Mouse (Mus musculus): ENCODE data around the gene Adcy9. TPM values are rescaled to one million over a fixed set of nuclear protein-coding genes. Genes with fewer than 3 reads are reported as not detected.

The Adcy9 gene
- total and polyA plus RNA-seq, 3 experiments, result 3.0 to 4.3 TPM; not detected in 1

DNA sequence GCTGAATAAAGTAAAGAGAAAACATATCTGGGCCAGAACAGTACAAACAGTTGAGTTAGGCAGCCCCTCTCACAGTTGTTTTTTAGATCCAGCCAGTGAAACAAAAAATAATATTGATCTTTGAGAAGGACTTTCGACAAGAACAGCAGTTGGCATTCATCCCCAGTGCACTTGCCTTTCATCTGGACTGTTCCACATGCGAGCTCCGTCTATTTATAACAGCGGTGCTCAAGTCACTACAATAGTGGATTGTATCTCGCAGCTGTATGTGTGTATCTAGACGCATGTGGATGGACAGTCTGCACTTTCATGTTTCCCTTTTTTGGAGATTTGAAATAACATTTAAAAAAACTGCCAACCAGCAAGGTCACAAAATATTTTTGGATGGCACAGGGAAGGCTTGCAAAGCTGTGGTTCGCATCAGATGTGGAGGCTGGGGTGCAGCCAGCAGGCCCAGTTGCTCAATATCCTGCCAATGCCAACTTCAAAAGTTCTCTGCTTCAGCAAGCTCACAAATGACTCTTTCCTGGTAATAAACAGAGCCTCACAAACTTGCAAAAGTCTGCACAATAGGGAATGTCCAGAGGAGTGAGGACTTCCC, 45.4 kb downstream of the Adcy9 start:
- Histone ChIP-seq H3K27ac (ENCODE audit: control insufficient read depth, low read depth, low read length) (no peak overlapping the region), H3K79me2 (ENCODE audit: control insufficient read depth, insufficient read depth, low read length, poor library complexity) (0 out of 2 replicates have a peak, but pooled peaks cover 2% of the 10 kb centered on the region), H3K9me3 (replicated peaks; ENCODE audit: insufficient read depth, low read length) (no peaks in the 10 kb centered on the region), H3K27me3 (ENCODE audit: control insufficient read depth in 1 of 2, insufficient read depth in 2 of 2, low read length in 2 of 2) (no peaks in the 10 kb centered on the region), H3K4me1 (ENCODE audit: control insufficient read depth in 1 of 2, insufficient read depth in 2 of 2, low read length in 2 of 2) (peaks cover 12 to 17% of the 10 kb centered on the region in 2 experiments), H3K36me3 (ENCODE audit: control insufficient read depth in 1 of 2, insufficient read depth in 2 of 2, low read length in 2 of 2) (peaks cover 0 to 20% of the 10 kb centered on the region in 2 experiments; a peak in 3 of 4 replicates), H3K9ac (ENCODE audit: control insufficient read depth, low read depth, low read length, poor library complexity, severe bottlenecking) (no peak overlapping the region), H3K4me3 (ENCODE audit: control insufficient read depth in 1 of 2, insufficient read depth in 1 of 2, low read depth in 2 of 2, low read length in 2 of 2) (no peak overlapping the region)
- DNase-seq (ENCODE audit: low read depth, low spot score), result no peak
- TF ChIP-seq MYC (IDR thresholded peaks at IDR 0.05; ENCODE audit: low read depth, low read length) (no peak), NRF1 (IDR thresholded peaks at IDR 0.05; ENCODE audit: insufficient read depth, low read depth, low read length, poor library complexity, severe bottlenecking) (no peak), EP300 (IDR thresholded peaks at IDR 0.05; ENCODE audit: low read depth in 1 of 2, low read length in 2 of 2) (no peak), MAFK (IDR thresholded peaks at IDR 0.05; ENCODE audit: borderline replicate concordance, low read depth, low read length) (no peak), MAX (IDR thresholded peaks at IDR 0.05; ENCODE audit: low read length) (no peak), CTCF (IDR thresholded peaks at IDR 0.05 in 2 of 3, conservative IDR thresholded peaks at IDR 0.05 in 1 of 3; ENCODE audit: control insufficient read depth in 1 of 3, insufficient read depth in 1 of 3, low read depth in 2 of 3, low read length in 3 of 3, poor library complexity in 1 of 3, severe bottlenecking in 1 of 3) (no peak), CHD1 (IDR thresholded peaks at IDR 0.05; ENCODE audit: low read depth, low read length) (no peak), ELF1 (IDR thresholded peaks at IDR 0.05; ENCODE audit: low read depth, low read length) (no peak), CHD2 (IDR thresholded peaks at IDR 0.05; ENCODE audit: low read length) (no peak), GATA1 (IDR thresholded peaks at IDR 0.05; ENCODE audit: low read depth, low read length) (no peak), USF2 (IDR thresholded peaks at IDR 0.05; ENCODE audit: borderline replicate concordance in 1 of 2, insufficient read depth in 1 of 2, low read depth in 1 of 2, low read length in 2 of 2) (no peak), SIN3A (IDR thresholded peaks at IDR 0.05; ENCODE audit: low read length) (no peak), ZKSCAN1 (IDR thresholded peaks at IDR 0.05; ENCODE audit: low read depth, low read length) (no peak), RAD21 (IDR thresholded peaks at IDR 0.05; ENCODE audit: low read depth, low read length) (no peak), POLR2AphosphoS2 (IDR thresholded peaks at IDR 0.05; ENCODE audit: low read length) (no peak), POLR2AphosphoS5 (IDR thresholded peaks at IDR 0.05; ENCODE audit: borderline replicate concordance, low read depth, low read length) (no peak)

DNA sequence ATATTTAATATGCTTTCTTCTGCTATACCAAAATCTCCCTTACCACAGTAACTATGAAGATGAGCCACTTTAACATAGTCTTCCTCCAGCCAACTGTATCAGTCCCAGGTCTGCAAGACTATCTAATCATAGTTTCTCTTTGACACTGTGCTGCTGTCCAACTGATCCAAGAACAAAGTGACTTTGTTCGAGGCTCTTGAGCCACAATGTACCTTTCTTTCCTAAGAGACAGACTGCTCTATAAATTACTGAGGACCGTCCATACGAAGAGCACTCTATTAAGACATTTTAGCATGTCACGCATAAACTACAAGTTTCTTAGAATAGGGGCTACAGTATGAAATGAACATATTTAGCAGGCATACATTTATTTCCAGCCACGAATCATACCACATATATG, 46.0 kb downstream of the Adcy9 start:
- Histone ChIP-seq H3K4me1 (ENCODE audit: control insufficient read depth in 1 of 2, insufficient read depth in 2 of 2, low read length in 2 of 2) (peaks cover 12 to 17% of the 10 kb centered on the region in 2 experiments), H3K27ac (ENCODE audit: control insufficient read depth, low read depth, low read length) (no peak overlapping the region), H3K9me3 (replicated peaks; ENCODE audit: insufficient read depth, low read length) (no peaks in the 10 kb centered on the region), H3K36me3 (ENCODE audit: control insufficient read depth in 1 of 2, insufficient read depth in 2 of 2, low read length in 2 of 2) (peaks cover 0 to 19% of the 10 kb centered on the region in 2 experiments; a peak in 3 of 4 replicates), H3K9ac (ENCODE audit: control insufficient read depth, low read depth, low read length, poor library complexity, severe bottlenecking) (no peak overlapping the region), H3K27me3 (ENCODE audit: control insufficient read depth in 1 of 2, insufficient read depth in 2 of 2, low read length in 2 of 2) (no peaks in the 10 kb centered on the region), H3K79me2 (ENCODE audit: control insufficient read depth, insufficient read depth, low read length, poor library complexity) (0 out of 2 replicates have a peak, but pooled peaks cover 2% of the 10 kb centered on the region), H3K4me3 (ENCODE audit: control insufficient read depth in 1 of 2, insufficient read depth in 1 of 2, low read depth in 2 of 2, low read length in 2 of 2) (no peak overlapping the region)
- TF ChIP-seq GATA1 (IDR thresholded peaks at IDR 0.05; ENCODE audit: low read depth, low read length), result no peak
- TF ChIP-seq KAT2A (conservative IDR thresholded peaks at IDR 0.05; ENCODE audit: low read depth, low read length), result no peak
- no peak for TF ChIP-seq TBP (IDR thresholded peaks at IDR 0.05; ENCODE audit: low read depth, low read length)
- TF ChIP-seq MYB (IDR thresholded peaks at IDR 0.05; ENCODE audit: low read depth, low read length), result no peak
- TF ChIP-seq ZMIZ1 (IDR thresholded peaks at IDR 0.05; ENCODE audit: low read depth, low read length), result no peak
- TF ChIP-seq MAX (IDR thresholded peaks at IDR 0.05; ENCODE audit: low read length), result no peak
- TF ChIP-seq E2F4 (IDR thresholded peaks at IDR 0.05; ENCODE audit: borderline replicate concordance, low read depth, low read length), result no peak
- TF ChIP-seq UBTF (IDR thresholded peaks at IDR 0.05; ENCODE audit: borderline replicate concordance, insufficient read depth, low read depth, low read length), result no peak
- no peak for TF ChIP-seq GABPA (IDR thresholded peaks at IDR 0.05; ENCODE audit: low read depth, low read length)
- no peak for TF ChIP-seq TAL1 (IDR thresholded peaks at IDR 0.05; ENCODE audit: low read length)
- TF ChIP-seq MAZ (IDR thresholded peaks at IDR 0.05; ENCODE audit: low read depth, low read length), result no peak
- no peak for TF ChIP-seq ZNF384 (IDR thresholded peaks at IDR 0.05; ENCODE audit: low read depth, low read length)
- TF ChIP-seq CTCF (IDR thresholded peaks at IDR 0.05 in 2 of 3, conservative IDR thresholded peaks at IDR 0.05 in 1 of 3; ENCODE audit: control insufficient read depth in 1 of 3, insufficient read depth in 1 of 3, low read depth in 2 of 3, low read length in 3 of 3, poor library complexity in 1 of 3, severe bottlenecking in 1 of 3), result no peak
- no peak for TF ChIP-seq SMC3 (IDR thresholded peaks at IDR 0.05; ENCODE audit: low read depth, low read length)
- TF ChIP-seq NELFE (IDR thresholded peaks at IDR 0.05; ENCODE audit: low read depth, low read length), result no peak
- DNase-seq (ENCODE audit: low read depth, low spot score), result no peak

All from MEL (cell line).